ENCODE assay signal across 9 mouse cellular contexts in the genomic region with DNA sequence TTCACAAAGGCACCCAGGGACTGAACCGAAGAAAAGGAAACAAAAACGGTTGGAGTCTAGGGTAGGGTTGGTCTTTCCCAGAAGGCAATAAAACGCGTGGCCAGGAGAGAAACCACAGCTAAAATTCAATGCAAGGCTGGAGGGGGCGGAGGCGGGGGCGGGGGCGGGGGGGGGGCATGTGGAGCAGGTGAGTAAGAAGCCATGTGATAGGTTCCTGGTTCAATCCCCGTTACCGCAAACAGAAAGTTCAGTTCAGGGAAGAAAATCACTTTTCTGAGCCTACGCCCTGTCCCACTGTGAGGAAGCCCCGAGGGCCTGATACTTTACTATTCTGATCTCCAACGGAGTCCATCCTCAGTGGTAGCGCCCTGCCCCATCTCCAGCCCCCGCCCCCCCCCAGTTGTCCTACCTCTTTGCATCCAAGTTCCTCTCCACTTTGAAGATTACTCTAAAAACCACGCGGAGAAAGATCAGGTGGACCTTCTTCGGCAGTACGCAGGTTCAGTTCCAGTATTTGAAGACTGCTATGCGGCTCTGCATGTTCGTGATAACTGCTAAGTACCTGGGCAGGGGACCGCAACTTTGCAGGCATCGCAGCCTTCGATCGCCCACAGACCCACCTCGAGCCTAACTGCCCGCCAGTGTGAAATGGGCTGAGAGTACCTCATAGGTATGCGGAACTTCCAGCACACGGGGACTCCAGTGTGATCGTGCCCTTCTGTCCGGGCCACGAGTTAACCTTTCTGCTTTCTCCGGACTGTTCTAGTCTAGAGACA.
DNase-seq lines count a peak whose midpoint lies in the region; ATAC-seq lines count a peak whose summit lies in the region.
"Had no signal": no experiment of that assay in that cellular context is flagged by ENCODE, and none has a peak within 500 bp of the region (broad histone marks: within the 10 kb centered on the region; RNA-seq: fewer than 3 reads in every experiment).

No protein-coding gene starts in this region.

- peak overlapping the region; percentile 70 for H3K4me2 ChIP-seq in heart, embryonic 13.5 days
- H3K4me2 ChIP-seq in hindbrain, embryonic 14.5 days (replicated peaks), result peak overlapping the region; percentile 36

- peaks cover 47% of the 10 kb centered on the region for H3K27me3 ChIP-seq in heart, embryonic 13.5 days (replicated peaks)
- H3K27me3 ChIP-seq in hindbrain, embryonic 14.5 days (ENCODE audit: control insufficient read depth, insufficient read depth, low read length), result no peaks in the 10 kb centered on the region
- H3K27me3 ChIP-seq: CH12.LX had no signal

- no peak for ATAC-seq in heart, embryonic 13.5 days (ENCODE audit: extremely low read depth, insufficient number of reproducible peaks, low FRiP score, low TSS enrichment)
- no peak; the same call in 1 of the 2 replicates for ATAC-seq in hindbrain, embryonic 14.5 days (ENCODE audit: low FRiP score)
- peak; percentile 41; the same call in 1 of the 2 replicates for ATAC-seq in megakaryocyte-erythroid progenitor cell, adult 5-6 weeks (replicated peaks; ENCODE audit: low FRiP score, low TSS enrichment, poor library complexity, severe bottlenecking)

- peak overlapping the region; percentile 42 for H3K4me3 ChIP-seq in heart, embryonic 13.5 days
- 0 out of 2 replicates have a peak overlapping the region, but pooled peaks have one; percentile 5 for H3K4me3 ChIP-seq in hindbrain, embryonic 14.5 days (replicated peaks; ENCODE audit: low read length)

- 0 out of 2 replicates have a peak overlapping the region, but pooled peaks have one; percentile 47 for H3K9ac ChIP-seq in heart, embryonic 13.5 days
- no peak overlapping the region for H3K9ac ChIP-seq in hindbrain, embryonic 14.5 days

- no peak for DNase-seq in heart, postnatal 25 days (ENCODE audit: low spot score)
- DNase-seq in ES-CJ7 (ENCODE audit: low read depth, low spot score), result peak; percentile 26
- DNase-seq in hindbrain, embryonic 14.5 days (ENCODE audit: low spot score), result no peak
- DNase-seq in Muller cell, postnatal 12 days (ENCODE audit: inconsistent ontology term), result no peak
- DNase-seq in kidney, postnatal 10 days, result no peak
- no peak for DNase-seq in left cerebral cortex, adult 18-20 months (ENCODE audit: low spot score in 2 of 2)

- 20% methylated on average over 33 of the region's 33 CpGs for WGBS in heart, embryonic 13.5 days
- WGBS in hindbrain, embryonic 14.5 days, result 14% methylated on average over 33 of the region's 33 CpGs

- no peaks in the 10 kb centered on the region for H3K9me3 ChIP-seq in heart, embryonic 13.5 days
- no peaks in the 10 kb centered on the region for H3K9me3 ChIP-seq in hindbrain, embryonic 14.5 days (ENCODE audit: control insufficient read depth, low read length)

- intact Hi-C loops in heart, postnatal 25 days (cut with DNase I), result no loop called here

- H3K27ac ChIP-seq in heart, embryonic 13.5 days (replicated peaks), result no peak overlapping the region
- H3K27ac ChIP-seq in hindbrain, embryonic 14.5 days, result no peak overlapping the region

- peaks cover 10% of the 10 kb centered on the region for H3K4me1 ChIP-seq in heart, embryonic 13.5 days
- peaks cover 23% of the 10 kb centered on the region for H3K4me1 ChIP-seq in hindbrain, embryonic 14.5 days (replicated peaks; ENCODE audit: control insufficient read depth, insufficient read depth, low read length)

- H3K36me3 ChIP-seq in heart, embryonic 13.5 days, result no peaks in the 10 kb centered on the region
- H3K36me3 ChIP-seq in hindbrain, embryonic 14.5 days (replicated peaks; ENCODE audit: control insufficient read depth, insufficient read depth), result no peaks in the 10 kb centered on the region
